Mouse (Mus musculus) lung, embryonic 14.5 days (tissue): ENCODE data around the gene Slc30a10. TPM values are rescaled to one million over a fixed set of nuclear protein-coding genes. Genes with fewer than 3 reads are reported as not detected.
A peak's percentile ranks its signal among the peaks of the same experiment; 100 is the strongest.

Experiments
- ATAC-seq: fragments of 200-750 bp; cut with Nextera tagmentation; 2 replicates; pipeline ENCODE4 v1.8.0; 2017; ENCODE audit warnings: mild to moderate bottlenecking, moderate TSS enrichment, moderate library complexity; ENCODE audit not compliant: insufficient read depth
- DNase-seq: peaks from one replicate; pipeline ENCODE4 v3.0.0-alpha.2; 2015
- H3K27ac ChIP-seq: fragments of 300-500 bp; sonication (generic); 2 replicates; pipeline ENCODE4 v1.5.1; 2014; ENCODE audit warnings: low read depth, mild to moderate bottlenecking, moderate library complexity
- H3K27me3 ChIP-seq: fragments of 300-500 bp; sonication (generic); 2 replicates; pipeline ENCODE4 v1.6.1; 2014; ENCODE audit warnings: low read length, control low read depth; ENCODE audit not compliant: insufficient read depth
- H3K36me3 ChIP-seq: fragments of 300-500 bp; sonication (generic); 2 replicates; pipeline ENCODE4 v1.6.1; 2014; ENCODE audit warnings: control low read depth; ENCODE audit not compliant: insufficient read depth
- H3K4me1 ChIP-seq: fragments of 300-500 bp; sonication (generic); 2 replicates; pipeline ENCODE4 v1.6.1; 2014; ENCODE audit warnings: antibody characterized with exemption, control low read depth; ENCODE audit not compliant: insufficient read depth
- H3K4me2 ChIP-seq: fragments of 300-500 bp; sonication (generic); 2 replicates; pipeline ENCODE4 v1.6.1; 2014; ENCODE audit warnings: mild to moderate bottlenecking
- H3K4me3 ChIP-seq: fragments of 300-500 bp; sonication (generic); 2 replicates; pipeline ENCODE4 v1.5.1; 2014; ENCODE audit warnings: low read depth, low read length
- H3K9ac ChIP-seq: fragments of 300-500 bp; sonication (generic); 2 replicates; pipeline ENCODE4 v1.6.1; 2014
- H3K9me3 ChIP-seq: fragments of 300-500 bp; sonication (generic); 2 replicates; pipeline ENCODE4 v1.6.1; 2016; ENCODE audit warnings: low read depth, low read length, control low read depth
- CTCF ChIP-seq: IDR thresholded peaks from 2 replicates; pipeline ENCODE4 v1.5.1; 2016; ENCODE audit warnings: antibody characterized with exemption, low read depth
- WGBS: fragments of 180-500 bp; shearing (Covaris S2); extraction: QIAGEN DNeasy Blood & Tissue Kit; methylation state at CpG from one replicate; pipeline ENCODE4 v1.1.7; 2014; 5-methylcytosine and 5-hydroxymethylcytosine counted together
- polyA plus RNA-seq: library from polyadenylated mRNA; unstranded; fragments of >200 nt; fragmentation: Nextera tagmentation; extraction: Ambion mirVana; gene quantifications from 2 replicates; pipeline ENCODE4 v1.2.1, GENCODE M21; 2014

Slc30a10 gene
- polyA plus RNA-seq, 1 experiment from 2014 or later: 0.09 TPM

DNA sequence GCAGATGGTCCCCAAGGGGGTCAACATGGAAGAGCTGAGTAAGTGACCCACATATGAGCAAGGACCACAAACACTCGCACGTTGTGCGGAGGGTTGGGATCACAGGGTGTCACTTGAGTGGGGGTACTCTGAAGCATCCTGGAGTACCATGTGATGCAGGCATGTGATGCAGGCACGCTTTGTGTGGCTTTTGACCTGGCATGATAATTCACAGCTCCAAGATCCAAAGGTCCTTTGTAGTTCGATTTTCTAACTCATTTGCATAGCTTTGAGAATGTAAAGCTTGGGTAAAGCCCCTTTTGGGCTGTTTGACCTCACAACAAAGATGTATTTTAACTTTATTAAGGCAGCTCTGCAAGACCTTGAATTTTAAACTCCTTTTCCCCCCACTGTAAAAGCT lies 8.2 kb downstream of the Slc30a10 start:
- Histone ChIP-seq H3K4me1 (no peaks in the 10 kb centered on the region), H3K9me3 (no peaks in the 10 kb centered on the region), H3K9ac (no peak overlapping the region), H3K27me3 (no peaks in the 10 kb centered on the region), H3K27ac (no peak overlapping the region), H3K4me3 (no peak overlapping the region), H3K36me3 (no peaks in the 10 kb centered on the region), H3K4me2 (no peak overlapping the region)
- ATAC-seq (no peak), DNase-seq (no peak)
- WGBS: 63% methylated on average over 5 of the region's 5 CpGs
- no peak for TF ChIP-seq CTCF

DNA sequence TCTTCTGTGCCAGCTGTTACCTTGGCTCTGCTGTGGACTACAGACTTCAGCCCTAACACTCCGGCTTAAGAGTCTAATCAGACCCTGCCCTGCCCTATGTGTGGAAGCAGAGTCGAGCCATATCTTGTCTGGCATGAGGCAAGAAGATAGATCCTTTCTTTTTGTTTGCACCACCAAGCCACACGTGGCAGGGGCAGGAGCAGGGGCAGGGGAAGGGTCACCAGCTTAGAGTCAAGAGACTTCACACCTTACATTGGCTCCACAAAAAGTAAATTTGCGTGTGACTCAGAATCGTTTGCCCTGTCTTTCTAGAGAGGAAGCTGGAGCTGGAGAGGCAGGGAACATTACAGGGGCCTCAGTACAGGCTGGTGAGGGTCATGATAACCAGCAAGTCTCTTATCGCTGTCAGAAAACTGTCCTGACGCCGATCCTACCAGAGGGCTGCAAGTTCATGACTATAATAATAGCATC lies 14.9 kb downstream of the Slc30a10 start:
- Histone ChIP-seq H3K4me1 (no peaks in the 10 kb centered on the region), H3K4me3 (no peak overlapping the region), H3K9me3 (no peaks in the 10 kb centered on the region), H3K9ac (no peak overlapping the region), H3K27me3 (no peaks in the 10 kb centered on the region), H3K4me2 (no peak overlapping the region; the same call in 1 of the 2 replicates), H3K36me3 (no peaks in the 10 kb centered on the region), H3K27ac (no peak overlapping the region)
- ATAC-seq: peak; percentile 49; the same call in 1 of the 2 replicates
- no peak for TF ChIP-seq CTCF
- WGBS: 44% methylated on average over 8 of the region's 8 CpGs
- no peak for DNase-seq

DNA sequence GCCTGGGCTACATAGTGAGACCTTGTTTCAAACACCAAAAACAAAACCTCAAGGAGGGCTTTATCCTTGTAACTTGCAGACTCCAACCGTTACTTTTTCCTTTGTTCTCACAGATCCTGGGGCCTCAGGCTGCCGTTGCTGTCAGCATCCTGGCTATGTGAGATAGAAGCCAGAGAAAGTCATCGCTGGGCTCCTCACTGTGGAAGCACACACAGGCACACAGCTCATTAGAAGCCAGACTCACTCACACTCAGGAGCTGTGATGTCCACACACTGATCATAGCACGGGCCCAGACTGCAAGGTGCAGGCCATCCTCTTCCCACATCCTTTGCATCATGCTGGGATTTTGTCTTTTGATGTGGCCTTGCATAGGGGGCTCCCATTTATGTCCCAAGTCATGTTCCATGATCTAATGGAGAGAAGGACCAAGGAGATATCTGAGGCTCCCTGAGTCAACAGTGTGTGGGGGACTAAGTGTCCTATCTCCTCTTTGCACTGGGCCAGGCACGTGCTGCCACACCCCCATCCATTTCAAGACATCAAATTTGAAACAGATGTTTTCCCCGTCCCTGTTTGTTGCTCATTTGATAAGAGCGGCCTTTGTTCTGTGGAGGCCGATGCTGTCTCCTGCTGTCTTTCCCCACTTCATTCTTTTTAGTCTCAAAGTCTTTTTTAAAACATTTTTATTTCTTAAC lies 17.5 kb downstream of the Slc30a10 start:
- 41% methylated on average over 8 of the region's 8 CpGs for WGBS
- DNase-seq (no peak), ATAC-seq (peak; percentile 70)
- Histone ChIP-seq H3K27me3 (no peaks in the 10 kb centered on the region), H3K27ac (no peak overlapping the region; the same call in 1 of the 2 replicates), H3K4me1 (no peaks in the 10 kb centered on the region), H3K4me3 (no peak overlapping the region), H3K36me3 (no peaks in the 10 kb centered on the region), H3K9me3 (no peaks in the 10 kb centered on the region), H3K9ac (no peak overlapping the region), H3K4me2 (no peak overlapping the region)
- no peak for TF ChIP-seq CTCF

GRCm38 (mm10) chr1:185472730-185473129 lies 18.1 kb downstream of the Slc30a10 start:
- Histone ChIP-seq H3K9ac (no peak overlapping the region), H3K27me3 (no peaks in the 10 kb centered on the region), H3K4me1 (no peaks in the 10 kb centered on the region), H3K27ac (no peak overlapping the region), H3K4me2 (no peak overlapping the region), H3K36me3 (no peaks in the 10 kb centered on the region), H3K9me3 (no peaks in the 10 kb centered on the region), H3K4me3 (no peak overlapping the region)
- WGBS: 77% methylated on average over 4 of the region's 4 CpGs
- no peak for TF ChIP-seq CTCF
- no peak for DNase-seq
- ATAC-seq: no peak

DNA sequence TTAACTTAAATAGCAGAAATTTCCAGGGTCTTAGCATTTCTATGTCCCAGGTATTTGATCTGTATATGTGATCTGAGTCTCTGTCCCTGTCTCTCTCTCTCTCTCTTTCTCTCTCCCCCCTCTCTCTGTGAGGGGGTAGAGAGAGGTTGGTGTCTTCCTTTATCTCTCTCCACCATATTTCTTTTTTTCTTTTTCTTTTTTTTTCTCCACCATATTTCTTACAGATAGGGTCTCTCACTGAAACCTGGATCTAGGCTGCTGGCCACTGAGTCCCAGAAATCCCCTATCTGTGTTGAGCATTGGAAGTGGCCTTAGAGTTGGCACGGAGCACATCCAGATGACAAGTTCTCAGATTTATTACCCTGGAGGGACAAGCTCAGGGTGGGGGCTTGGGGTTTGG lies 18.8 kb downstream of the Slc30a10 start:
- no peak for TF ChIP-seq CTCF
- no peaks in the 10 kb centered on the region for H3K9me3 ChIP-seq
- H3K4me1 ChIP-seq: no peaks in the 10 kb centered on the region
- DNase-seq: no peak
- no peak overlapping the region for H3K4me3 ChIP-seq
- no peak for ATAC-seq
- no peaks in the 10 kb centered on the region for H3K27me3 ChIP-seq
- H3K27ac ChIP-seq: no peak overlapping the region
- no peak overlapping the region for H3K9ac ChIP-seq
- WGBS: 91% methylated on average over 1 of the region's 1 CpGs
- no peaks in the 10 kb centered on the region for H3K36me3 ChIP-seq
- H3K4me2 ChIP-seq: no peak overlapping the region

GRCm38 (mm10) chr1:185479861-185480260 lies 25.2 kb downstream of the Slc30a10 start:
- Histone ChIP-seq H3K27me3 (no peaks in the 10 kb centered on the region), H3K9ac (no peak overlapping the region), H3K9me3 (no peaks in the 10 kb centered on the region), H3K27ac (no peak overlapping the region), H3K4me3 (no peak overlapping the region), H3K4me1 (no peaks in the 10 kb centered on the region), H3K4me2 (no peak overlapping the region), H3K36me3 (no peaks in the 10 kb centered on the region)
- no peak for TF ChIP-seq CTCF
- WGBS: 98% methylated on average over 4 of the region's 4 CpGs
- DNase-seq (no peak), ATAC-seq (no peak)

DNA sequence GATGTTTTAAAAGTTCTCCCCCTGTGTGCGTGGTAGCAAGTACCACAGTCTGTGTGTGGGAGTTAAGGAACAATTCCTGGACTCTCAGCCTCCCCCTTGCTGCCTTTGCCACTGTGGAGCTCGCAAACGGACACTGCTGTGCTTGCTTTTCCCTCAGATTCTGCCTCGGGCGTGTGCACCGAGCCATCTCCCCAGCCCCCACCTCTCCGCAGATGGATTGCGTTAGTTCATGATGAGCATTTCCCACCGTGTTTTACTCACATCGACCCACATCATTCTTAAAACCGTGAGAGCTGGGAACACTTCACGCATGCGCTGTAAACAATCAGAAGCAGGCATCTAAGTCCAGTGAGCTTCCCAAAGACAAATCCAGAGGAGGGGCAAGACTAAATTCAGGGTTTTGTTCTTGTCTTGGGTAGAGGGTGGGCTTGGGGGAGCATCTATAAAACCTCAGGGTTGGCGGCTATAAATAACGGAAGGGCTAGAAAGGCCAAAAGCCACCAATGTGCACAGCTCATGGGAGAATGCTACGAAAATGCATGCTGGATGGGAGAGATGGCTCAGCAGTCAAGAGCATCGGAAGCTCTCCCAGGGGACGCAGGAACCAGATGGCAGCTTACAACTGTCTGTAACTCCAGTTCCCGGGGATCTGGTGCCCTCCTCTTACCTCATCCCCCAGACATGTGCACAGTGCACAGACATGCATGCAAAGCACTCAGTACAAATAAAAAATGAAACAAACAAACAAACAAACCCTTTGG lies 27.5 kb downstream of the Slc30a10 start:
- H3K36me3 ChIP-seq: no peaks in the 10 kb centered on the region
- H3K9me3 ChIP-seq: no peaks in the 10 kb centered on the region
- TF ChIP-seq CTCF: no peak
- H3K27ac ChIP-seq: no peak overlapping the region
- ATAC-seq (no peak), DNase-seq (peak; percentile 21)
- 41% methylated on average over 19 of the region's 19 CpGs for WGBS
- no peak overlapping the region for H3K9ac ChIP-seq
- H3K4me1 ChIP-seq: no peaks in the 10 kb centered on the region
- H3K27me3 ChIP-seq: no peaks in the 10 kb centered on the region
- H3K4me2 ChIP-seq: peak overlapping the region; percentile 47
- H3K4me3 ChIP-seq: no peak overlapping the region
